Mouse (Mus musculus) heart, adult 2 months (tissue): Measurements from ENCODE around the gene Plaur. TPM values are rescaled to one million over a fixed set of nuclear protein-coding genes. Genes with fewer than 3 reads are reported as not detected.

ENCODE experiments used
- DNase-seq, 2 experiments: peaks; one replicate each; pipeline ENCODE4 v3.0.0; 2021
- H3K27ac ChIP-seq: fragments of 200-600 bp; 2 replicates; pipeline ENCODE4 v1.8.1; 2022
- H3K27me3 ChIP-seq: fragments of 200-500 bp; 2 replicates; pipeline ENCODE4 v1.6.1; 2012; ENCODE audit warnings: mild to moderate bottlenecking, low read length, inconsistent platforms, mixed read lengths; ENCODE audit not compliant: control insufficient read depth, insufficient read depth
- H3K36me3 ChIP-seq: fragments of 200-500 bp; 2 replicates; pipeline ENCODE4 v1.6.1; 2012; ENCODE audit warnings: low read length, inconsistent platforms; ENCODE audit not compliant: control insufficient read depth, insufficient read depth
- H3K4me1 ChIP-seq: fragments of 200-500 bp; 2 replicates; pipeline ENCODE4 v1.6.1; 2011; ENCODE audit warnings: low read length; ENCODE audit not compliant: control insufficient read depth, insufficient read depth
- H3K4me3 ChIP-seq: fragments of 200-600 bp; 2 replicates; pipeline ENCODE4 v1.8.1; 2022
- H3K79me2 ChIP-seq: fragments of 200-500 bp; replicated peaks from 2 replicates; pipeline ENCODE4 v1.6.1; 2012; ENCODE audit warnings: mild to moderate bottlenecking, inconsistent platforms, low read length, moderate library complexity, mixed read lengths; ENCODE audit not compliant: control insufficient read depth, insufficient read depth
- H3K9ac ChIP-seq: fragments of 200-500 bp; 2 replicates; pipeline ENCODE4 v1.6.1; 2012; ENCODE audit warnings: low read depth, mild to moderate bottlenecking, control low read depth, inconsistent platforms, low read length, mixed read lengths
- CTCF ChIP-seq: fragments of 200-600 bp; IDR thresholded peaks from 2 replicates; pipeline ENCODE4 v1.8.1; 2022; ENCODE audit warnings: antibody characterized with exemption, mild to moderate bottlenecking, moderate library complexity
- EP300 ChIP-seq: fragments of 200-500 bp; IDR thresholded peaks from 2 replicates; pipeline ENCODE4 v1.6.1; 2011; ENCODE audit warnings: low read depth, low read length, control low read depth; ENCODE audit not compliant: insufficient read depth
- POLR2A ChIP-seq: fragments of 200-500 bp; IDR thresholded peaks from 2 replicates; pipeline ENCODE4 v1.6.1; 2011; ENCODE audit warnings: mild to moderate bottlenecking, low read depth, low read length, control low read depth; ENCODE audit not compliant: insufficient read depth
- WGBS: fragments of 180-500 bp; shearing (Covaris S2); methylation state at CpG from one replicate; pipeline ENCODE4 v1.1.7; 2018; 5-methylcytosine and 5-hydroxymethylcytosine counted together
- intact Hi-C: fragments of 180-260 bp; cut with DNase I; formaldehyde crosslinking; loops from one replicate; pipeline ENCODE4 v1.15.1; 2025
- polyA plus RNA-seq: library from polyadenylated mRNA; depleted of rRNA; stranded (reverse); fragments of >200 nt; gene quantifications from 2 replicates; pipeline ENCODE4 v1.2.3, GENCODE M21; 2012
- total RNA-seq, 2 experiments: library from RNA; stranded (reverse); gene quantifications; 2 replicates each; pipeline ENCODE4 v1.2.3; 2021

Gene Plaur
- total and polyA plus RNA-seq, 3 experiments, result 3.3 to 5.0 (median 3.6) TPM

DNA sequence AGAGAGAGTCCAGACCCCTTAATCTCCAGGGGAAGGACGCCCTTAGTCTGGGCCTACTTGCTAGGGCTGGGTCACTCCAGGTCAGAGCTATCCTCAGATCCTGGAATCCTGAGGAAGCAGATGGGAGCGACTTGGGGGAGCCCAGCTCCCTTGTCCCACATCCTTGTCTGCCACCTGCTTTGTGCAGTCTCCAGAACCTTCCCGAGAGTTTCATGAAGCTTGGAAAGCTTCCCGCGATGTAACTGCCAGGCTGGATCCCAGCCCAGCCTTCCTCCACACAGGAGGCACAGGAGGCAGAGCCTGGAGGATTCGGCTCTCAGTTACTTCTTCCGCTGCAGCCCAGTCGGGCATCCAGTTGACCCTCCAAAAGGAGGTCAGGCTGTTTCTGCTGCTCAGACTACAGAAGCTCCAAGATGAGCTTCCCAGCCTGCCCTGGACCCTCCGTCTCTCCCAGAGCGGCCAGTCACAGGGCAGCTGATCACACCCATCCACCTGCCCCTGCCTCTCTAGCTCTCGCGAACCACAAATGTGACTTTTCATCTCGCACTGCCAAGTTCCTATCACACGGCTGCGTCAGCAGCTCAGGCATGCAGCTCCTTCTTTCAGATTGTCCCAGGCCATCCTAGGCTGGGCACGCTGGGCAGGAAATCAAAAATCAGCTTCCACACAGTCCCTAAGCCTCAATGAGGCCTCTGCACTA is 32.7 kb upstream of the Plaur start:
- TF ChIP-seq CTCF (no peak), EP300 (no peak), POLR2A (no peak)
- no peaks in the 10 kb centered on the region for H3K36me3 ChIP-seq
- intact Hi-C loops, result no loop called here
- peaks cover 2% of the 10 kb centered on the region; the same call in 1 of the 2 replicates for H3K27me3 ChIP-seq
- WGBS, result 31% methylated on average over 16 of the region's 16 CpGs
- H3K9ac ChIP-seq, result no peak overlapping the region
- H3K4me3 ChIP-seq, result no peak overlapping the region
- H3K79me2 ChIP-seq, result no peaks in the 10 kb centered on the region
- no peaks in the 10 kb centered on the region for H3K4me1 ChIP-seq
- peak overlapping the region; percentile 41; the same call in 1 of the 2 replicates for H3K27ac ChIP-seq
- DNase-seq, result peak; percentile 51 to 61

DNA sequence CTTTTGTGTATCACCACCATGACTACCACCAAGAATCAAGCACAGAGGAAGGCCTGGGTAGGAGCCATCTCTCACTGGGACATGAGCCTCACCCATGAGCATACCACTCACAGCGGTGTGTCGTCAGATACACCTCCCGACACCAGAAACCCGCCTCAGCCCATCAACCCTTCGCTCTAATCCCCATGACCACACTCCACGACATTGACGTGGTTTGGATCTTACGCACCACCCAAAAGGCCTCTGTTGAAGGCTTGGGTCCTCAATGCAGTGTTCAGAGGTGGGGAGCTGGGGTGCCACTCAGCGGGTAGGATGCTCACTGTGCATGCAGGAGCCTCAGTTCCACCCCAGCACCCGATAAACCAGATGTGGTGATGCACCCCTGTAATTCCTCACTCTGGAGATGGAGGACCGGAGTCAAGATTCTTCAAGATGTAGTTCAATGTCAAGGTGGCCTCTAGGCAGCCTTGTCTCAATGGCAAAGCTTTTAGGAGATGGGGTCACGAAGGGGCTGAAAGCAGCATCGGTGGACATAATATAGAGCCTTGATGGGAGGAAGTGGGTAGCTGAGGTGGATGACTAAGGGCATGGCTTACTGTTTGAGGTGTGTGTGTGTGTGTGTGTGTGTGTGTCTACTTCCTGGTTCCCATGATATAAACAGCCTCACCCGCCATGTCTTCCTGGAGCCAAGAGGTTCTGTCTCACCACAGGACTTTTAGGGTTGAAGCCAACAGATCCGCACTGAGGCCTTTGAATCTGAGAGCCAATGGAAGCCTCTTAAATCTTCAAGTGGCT is 31.5 kb upstream of the Plaur start:
- H3K36me3 ChIP-seq, result no peaks in the 10 kb centered on the region
- no peak overlapping the region for H3K4me3 ChIP-seq
- no peak for TF ChIP-seq CTCF
- no peak for TF ChIP-seq EP300
- no peak for TF ChIP-seq POLR2A
- H3K27me3 ChIP-seq, result peaks cover 2% of the 10 kb centered on the region; the same call in 1 of the 2 replicates
- no peak overlapping the region for H3K27ac ChIP-seq
- no peaks in the 10 kb centered on the region for H3K4me1 ChIP-seq
- WGBS, result 93% methylated on average over 15 of the region's 15 CpGs
- H3K79me2 ChIP-seq, result no peaks in the 10 kb centered on the region
- DNase-seq, result no peak
- intact Hi-C loops, result no loop called here
- no peak overlapping the region for H3K9ac ChIP-seq

DNA sequence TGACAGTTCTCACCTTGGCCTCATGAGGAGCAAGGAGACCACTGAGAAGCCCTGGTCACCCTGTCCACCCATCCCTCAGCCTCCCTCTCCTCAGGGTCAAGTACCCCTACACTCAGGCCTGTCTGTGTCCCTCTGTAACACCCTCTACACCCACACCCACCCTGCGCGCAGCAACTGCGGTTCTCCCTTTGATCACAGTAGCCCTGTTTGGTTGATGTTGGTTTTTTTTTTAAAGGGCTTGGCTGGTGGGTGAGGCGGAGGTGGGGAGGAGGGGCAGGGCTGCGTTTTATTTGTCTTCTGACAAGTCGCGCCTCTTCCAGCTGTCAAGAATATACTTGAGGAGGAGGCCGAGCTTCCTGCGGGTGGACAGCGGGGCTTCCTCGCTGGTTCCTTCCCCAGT is 30.6 kb upstream of the Plaur start:
- H3K27me3 ChIP-seq, result peaks cover 2% of the 10 kb centered on the region; the same call in 1 of the 2 replicates
- no peaks in the 10 kb centered on the region for H3K79me2 ChIP-seq
- TF ChIP-seq CTCF (no peak), EP300 (no peak), POLR2A (no peak)
- H3K9ac ChIP-seq, result no peak overlapping the region
- WGBS, result 55% methylated on average over 11 of the region's 11 CpGs
- no peaks in the 10 kb centered on the region for H3K4me1 ChIP-seq
- DNase-seq, result no peak
- no peaks in the 10 kb centered on the region for H3K36me3 ChIP-seq
- intact Hi-C loops, result no loop called here
- H3K27ac ChIP-seq, result no peak overlapping the region
- no peak overlapping the region for H3K4me3 ChIP-seq

DNA sequence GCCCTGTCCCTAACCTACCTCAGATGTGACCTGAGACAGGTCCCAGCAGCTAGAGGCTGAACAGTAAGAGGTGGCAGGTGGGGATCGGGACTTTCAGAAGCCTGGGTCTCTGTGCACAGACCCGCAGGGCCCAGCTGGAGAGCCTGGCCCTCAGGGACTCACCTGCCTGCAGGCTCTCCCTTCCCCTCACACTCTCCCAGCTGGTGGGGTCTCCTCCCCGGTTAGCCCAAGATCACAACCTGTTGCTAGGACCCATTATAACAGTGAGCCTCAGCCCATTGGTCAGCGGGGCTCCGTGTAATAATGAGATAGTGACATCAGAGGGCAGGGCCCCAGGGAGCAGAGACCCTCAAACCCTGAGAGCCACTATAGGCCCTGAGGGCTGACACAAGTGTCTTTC is 27.0 kb upstream of the Plaur start:
- H3K4me3 ChIP-seq, result no peak overlapping the region
- no peak overlapping the region for H3K27ac ChIP-seq
- H3K79me2 ChIP-seq, result no peaks in the 10 kb centered on the region
- peaks cover 2% of the 10 kb centered on the region; the same call in 1 of the 2 replicates for H3K27me3 ChIP-seq
- TF ChIP-seq CTCF (no peak), EP300 (no peak), POLR2A (no peak)
- DNase-seq, result no peak
- H3K9ac ChIP-seq, result no peak overlapping the region
- intact Hi-C loops, result no loop called here
- WGBS, result 79% methylated on average over 5 of the region's 5 CpGs
- H3K4me1 ChIP-seq, result no peaks in the 10 kb centered on the region
- H3K36me3 ChIP-seq, result no peaks in the 10 kb centered on the region

DNA sequence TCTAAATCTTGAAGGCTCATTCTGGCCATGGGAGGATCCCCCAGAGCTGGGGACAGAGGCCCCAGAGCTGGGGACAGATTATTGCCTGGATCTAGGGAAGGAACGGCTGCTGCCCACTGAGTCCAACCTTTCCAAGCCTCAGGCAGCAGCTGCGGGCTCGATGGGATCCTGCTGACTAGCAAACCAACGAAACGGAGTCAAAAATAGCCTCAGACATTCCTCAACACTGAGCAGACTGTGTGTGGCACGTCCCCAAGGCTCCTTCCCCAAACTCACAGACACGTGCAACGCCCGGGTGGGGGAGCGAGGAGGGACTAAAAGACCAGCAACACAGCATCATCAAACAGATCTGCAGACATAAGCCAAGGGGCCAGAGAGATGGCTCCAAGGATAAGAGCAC is 24.3 kb upstream of the Plaur start:
- DNase-seq, result peak in 1 of 2 experiments; percentile 30
- H3K27me3 ChIP-seq, result no peaks in the 10 kb centered on the region
- no peak overlapping the region for H3K4me3 ChIP-seq
- no peak for TF ChIP-seq CTCF
- no peak for TF ChIP-seq POLR2A
- TF ChIP-seq EP300, result no peak
- 37% methylated on average over 10 of the region's 10 CpGs for WGBS
- H3K79me2 ChIP-seq, result no peaks in the 10 kb centered on the region
- H3K36me3 ChIP-seq, result no peaks in the 10 kb centered on the region
- H3K27ac ChIP-seq, result no peak overlapping the region
- intact Hi-C loops, result no loop called here
- H3K9ac ChIP-seq, result no peak overlapping the region
- no peaks in the 10 kb centered on the region for H3K4me1 ChIP-seq

DNA sequence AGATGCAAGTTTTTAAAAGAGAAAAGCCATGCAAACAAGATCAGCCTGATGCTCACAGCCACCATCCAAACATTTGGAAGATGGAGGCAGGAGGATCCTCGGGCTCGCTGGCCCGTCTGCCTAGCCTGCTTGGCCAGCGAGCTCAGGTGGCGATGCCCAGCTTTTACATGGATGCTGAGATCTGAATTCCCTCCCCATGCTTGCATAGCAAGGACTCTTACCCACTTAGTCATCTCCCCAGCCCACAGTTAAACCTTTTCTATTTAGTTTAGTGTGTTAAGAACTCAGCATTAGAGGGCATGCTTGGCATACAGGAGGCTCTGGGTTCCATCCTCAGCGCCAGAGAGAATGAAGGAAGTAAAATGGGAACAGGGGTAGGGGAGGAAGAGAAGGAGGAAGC is 23.1 kb upstream of the Plaur start:
- intact Hi-C loops, result no loop called here

More for the DNA sequence above, 23.1 kb upstream of the Plaur start:
- WGBS, result 79% methylated on average over 6 of the region's 6 CpGs
- Histone ChIP-seq H3K79me2 (no peaks in the 10 kb centered on the region), H3K27me3 (no peaks in the 10 kb centered on the region), H3K27ac (no peak overlapping the region), H3K4me3 (no peak overlapping the region), H3K4me1 (no peaks in the 10 kb centered on the region), H3K9ac (no peak overlapping the region), H3K36me3 (no peaks in the 10 kb centered on the region)
- no peak for DNase-seq
- TF ChIP-seq EP300 (no peak), POLR2A (no peak), CTCF (no peak)
